Mouse (Mus musculus): Measurements from ENCODE around the gene Rgs12. TPM values are rescaled to one million over a fixed set of nuclear protein-coding genes. Genes with fewer than 3 reads are reported as not detected.

Gene Rgs12
- polyA plus RNA-seq, 1 experiment = 9.3 TPM

GRCm38 (mm10) chr5:34909634-34910503 lies 39.4 kb upstream of the Rgs12 start:
- Histone ChIP-seq H3K4me3 (replicated peaks) (peak overlapping the region; percentile 48), H3K27me3 (ENCODE audit: control insufficient read depth) (no peaks in the 10 kb centered on the region), H3K36me3 (ENCODE audit: control insufficient read depth) (peaks cover 84% of the 10 kb centered on the region)

GRCm38 (mm10) chr5:34910504-34910815 lies 38.8 kb upstream of the Rgs12 start:
- no peak for TF ChIP-seq TAL1 (IDR thresholded peaks at IDR 0.05; ENCODE audit: low read length)
- peak; percentile 26; the same call in 1 of the 2 replicates for TF ChIP-seq GATA1 (IDR thresholded peaks at IDR 0.05; ENCODE audit: low read length)
- Histone ChIP-seq H3K4me1 (ENCODE audit: control insufficient read depth) (peaks cover 59% of the 10 kb centered on the region), H3K4me3 (replicated peaks) (peak overlapping the region; percentile 20), H3K9me3 (ENCODE audit: control insufficient read depth, low read length) (no peaks in the 10 kb centered on the region), H3K27me3 (ENCODE audit: control insufficient read depth) (no peaks in the 10 kb centered on the region), H3K36me3 (ENCODE audit: control insufficient read depth) (peaks cover 82% of the 10 kb centered on the region)

More at GRCm38 (mm10) chr5:34909634-34910503, 39.4 kb upstream of the Rgs12 start:
- no peaks in the 10 kb centered on the region for H3K9me3 ChIP-seq (ENCODE audit: control insufficient read depth, low read length)
- TF ChIP-seq GATA1 (IDR thresholded peaks at IDR 0.05; ENCODE audit: low read length) (no peak), TAL1 (IDR thresholded peaks at IDR 0.05; ENCODE audit: low read length) (peak; percentile 78)
- peaks cover 53% of the 10 kb centered on the region for H3K4me1 ChIP-seq (ENCODE audit: control insufficient read depth)

- TF ChIP-seq TAL1 (IDR thresholded peaks at IDR 0.05; ENCODE audit: low read length) (no peak), GATA1 (IDR thresholded peaks at IDR 0.05; ENCODE audit: low read length) (no peak)
- Histone ChIP-seq H3K4me3 (replicated peaks) (no peak overlapping the region), H3K9me3 (ENCODE audit: control insufficient read depth, low read length) (no peaks in the 10 kb centered on the region), H3K27me3 (ENCODE audit: control insufficient read depth) (no peaks in the 10 kb centered on the region), H3K36me3 (ENCODE audit: control insufficient read depth) (peaks cover 39% of the 10 kb centered on the region), H3K4me1 (ENCODE audit: control insufficient read depth) (peaks cover 75% of the 10 kb centered on the region)
Measured at GRCm38 (mm10) chr5:34915801-34916200, 33.4 kb upstream of the Rgs12 start.

- no peak for TF ChIP-seq GATA1 (IDR thresholded peaks at IDR 0.05; ENCODE audit: low read length)
- TF ChIP-seq TAL1 (IDR thresholded peaks at IDR 0.05; ENCODE audit: low read length) = no peak
- Histone ChIP-seq H3K36me3 (ENCODE audit: control insufficient read depth) (peaks cover 32% of the 10 kb centered on the region), H3K27me3 (ENCODE audit: control insufficient read depth) (no peaks in the 10 kb centered on the region), H3K9me3 (ENCODE audit: control insufficient read depth, low read length) (no peaks in the 10 kb centered on the region), H3K4me1 (ENCODE audit: control insufficient read depth) (peaks cover 61% of the 10 kb centered on the region), H3K4me3 (replicated peaks) (no peak overlapping the region)
Measured at GRCm38 (mm10) chr5:34917234-34917655, 32.0 kb upstream of the Rgs12 start.

- Histone ChIP-seq H3K4me1 (ENCODE audit: control insufficient read depth) (peaks cover 70% of the 10 kb centered on the region), H3K27me3 (ENCODE audit: control insufficient read depth) (no peaks in the 10 kb centered on the region), H3K4me3 (replicated peaks) (no peak overlapping the region), H3K36me3 (ENCODE audit: control insufficient read depth) (peaks cover 35% of the 10 kb centered on the region), H3K9me3 (ENCODE audit: control insufficient read depth, low read length) (no peaks in the 10 kb centered on the region)
- no peak for TF ChIP-seq TAL1 (IDR thresholded peaks at IDR 0.05; ENCODE audit: low read length)
- no peak for TF ChIP-seq GATA1 (IDR thresholded peaks at IDR 0.05; ENCODE audit: low read length)
Measured at GRCm38 (mm10) chr5:34918785-34919184, 30.5 kb upstream of the Rgs12 start.

GRCm38 (mm10) chr5:34922531-34922930 lies 26.7 kb upstream of the Rgs12 start:
- H3K9me3 ChIP-seq (ENCODE audit: control insufficient read depth, low read length) = no peaks in the 10 kb centered on the region
- no peaks in the 10 kb centered on the region for H3K27me3 ChIP-seq (ENCODE audit: control insufficient read depth)
- no peak overlapping the region for H3K4me3 ChIP-seq (replicated peaks)
- peaks cover 46% of the 10 kb centered on the region for H3K36me3 ChIP-seq (ENCODE audit: control insufficient read depth)
- peaks cover 65% of the 10 kb centered on the region for H3K4me1 ChIP-seq (ENCODE audit: control insufficient read depth)
- no peak for TF ChIP-seq GATA1 (IDR thresholded peaks at IDR 0.05; ENCODE audit: low read length)
- TF ChIP-seq TAL1 (IDR thresholded peaks at IDR 0.05; ENCODE audit: low read length) = no peak

- Histone ChIP-seq H3K4me3 (replicated peaks) (no peak overlapping the region), H3K27me3 (ENCODE audit: control insufficient read depth) (no peaks in the 10 kb centered on the region)
Measured at GRCm38 (mm10) chr5:34923920-34924319, 25.3 kb upstream of the Rgs12 start.

GRCm38 (mm10) chr5:34924519-34924918 lies 24.7 kb upstream of the Rgs12 start:
- H3K27me3 ChIP-seq (ENCODE audit: control insufficient read depth) = no peaks in the 10 kb centered on the region
- H3K4me3 ChIP-seq (replicated peaks) = no peak overlapping the region
- peaks cover 58% of the 10 kb centered on the region for H3K4me1 ChIP-seq (ENCODE audit: control insufficient read depth)
- TF ChIP-seq TAL1 (IDR thresholded peaks at IDR 0.05; ENCODE audit: low read length) (peak; percentile 39; the same call in 2 of the 3 replicates), GATA1 (IDR thresholded peaks at IDR 0.05; ENCODE audit: low read length) (no peak)
- no peaks in the 10 kb centered on the region for H3K9me3 ChIP-seq (ENCODE audit: control insufficient read depth, low read length)
- H3K36me3 ChIP-seq (ENCODE audit: control insufficient read depth) = peaks cover 49% of the 10 kb centered on the region

More at GRCm38 (mm10) chr5:34923920-34924319, 25.3 kb upstream of the Rgs12 start:
- peaks cover 58% of the 10 kb centered on the region for H3K4me1 ChIP-seq (ENCODE audit: control insufficient read depth)
- H3K9me3 ChIP-seq (ENCODE audit: control insufficient read depth, low read length) = no peaks in the 10 kb centered on the region
- peaks cover 46% of the 10 kb centered on the region for H3K36me3 ChIP-seq (ENCODE audit: control insufficient read depth)
- TF ChIP-seq TAL1 (IDR thresholded peaks at IDR 0.05; ENCODE audit: low read length) (peak; percentile 61), GATA1 (IDR thresholded peaks at IDR 0.05; ENCODE audit: low read length) (peak; percentile 77)

- Histone ChIP-seq H3K4me1 (ENCODE audit: control insufficient read depth) (peaks cover 77% of the 10 kb centered on the region), H3K36me3 (ENCODE audit: control insufficient read depth) (peaks cover 44% of the 10 kb centered on the region)
- TF ChIP-seq TAL1 (IDR thresholded peaks at IDR 0.05; ENCODE audit: low read length) = no peak
- TF ChIP-seq GATA1 (IDR thresholded peaks at IDR 0.05; ENCODE audit: low read length) = no peak
Measured at GRCm38 (mm10) chr5:34927648-34928047, 21.6 kb upstream of the Rgs12 start.

More at GRCm38 (mm10) chr5:34927648-34928047, 21.6 kb upstream of the Rgs12 start:
- no peaks in the 10 kb centered on the region for H3K9me3 ChIP-seq (ENCODE audit: control insufficient read depth, low read length)
- no peaks in the 10 kb centered on the region for H3K27me3 ChIP-seq (ENCODE audit: control insufficient read depth)
- H3K4me3 ChIP-seq (replicated peaks) = no peak overlapping the region
